21 mouse cellular contexts compared by ENCODE assay signal in genomic region chr3:28037320-28037932, GRCm38 (mm10).
A peak's percentile ranks its signal among the peaks of the same experiment; 100 is the strongest.
DNase-seq lines count a peak whose midpoint lies in the region; ATAC-seq and TF ChIP-seq lines count a peak whose summit lies in the region.
"Had no signal": no experiment of that assay in that cellular context is flagged by ENCODE, and none has a peak within 500 bp of the region (broad histone marks: within the 10 kb centered on the region; RNA-seq: fewer than 3 reads in every experiment).

No protein-coding gene starts in this region.

- no peak overlapping the region for H3K9ac ChIP-seq in liver, postnatal 0 days (replicated peaks)
- H3K9ac ChIP-seq in liver, embryonic 12.5 days: no peak overlapping the region
- H3K9ac ChIP-seq in kidney, embryonic 15.5 days: no peak overlapping the region
- H3K9ac ChIP-seq: heart, embryonic 13.5 days; limb, embryonic 15.5 days; lung, embryonic 15.5 days had no signal

- TF ChIP-seq CTCF in liver, postnatal 0 days (IDR thresholded peaks at IDR 0.05; ENCODE audit: low read depth): no peak
- TF ChIP-seq CTCF in small intestine, adult 2 months (IDR thresholded peaks at IDR 0.05; ENCODE audit: extremely low read depth, insufficient read length, insufficient replicate concordance, low read depth, low read length): no peak; the same call in 1 of the 2 replicates

- TF ChIP-seq POLR2A in small intestine, adult 2 months (IDR thresholded peaks at IDR 0.05; ENCODE audit: low read depth, low read length): no peak

- H3K36me3 ChIP-seq in liver, postnatal 0 days (replicated peaks; ENCODE audit: insufficient read depth, low read length): peaks cover 12% of the 10 kb centered on the region
- peaks cover 10% of the 10 kb centered on the region for H3K36me3 ChIP-seq in liver, embryonic 12.5 days
- H3K36me3 ChIP-seq in kidney, embryonic 15.5 days: peaks cover 8% of the 10 kb centered on the region
- H3K36me3 ChIP-seq in small intestine, adult 2 months (ENCODE audit: control insufficient read depth, insufficient read depth, low read length): peaks cover 34% of the 10 kb centered on the region
- H3K36me3 ChIP-seq: embryonic facial prominence, embryonic 10.5 days had no signal

- no peak overlapping the region for H3K4me3 ChIP-seq in liver, postnatal 0 days (ENCODE audit: low read depth, low read length)
- no peak overlapping the region for H3K4me3 ChIP-seq in liver, embryonic 12.5 days
- no peak overlapping the region for H3K4me3 ChIP-seq in kidney, embryonic 15.5 days (replicated peaks)
- no peak overlapping the region for H3K4me3 ChIP-seq in small intestine, adult 2 months (ENCODE audit: low read depth, low read length)
- H3K4me3 ChIP-seq: embryonic facial prominence, embryonic 10.5 days; erythroblast, embryonic 14.5 days; heart, embryonic 13.5 days; limb, embryonic 15.5 days; lung, embryonic 15.5 days had no signal

- peak; percentile 44; the same call in 1 of the 2 replicates for ATAC-seq in liver, postnatal 0 days
- no peak for ATAC-seq in liver, embryonic 12.5 days
- peak; percentile 44; the same call in 1 of the 2 replicates for ATAC-seq in kidney, embryonic 15.5 days (replicated peaks; ENCODE audit: low FRiP score)
- ATAC-seq: activated CD4-positive, CD25-positive, alpha-beta regulatory T cell, adult 4 months; forebrain, embryonic 16.5 days; inflammation-experienced regulatory T-cells, adult 6 months had no signal

- H3K4me1 ChIP-seq in liver, postnatal 0 days (ENCODE audit: insufficient read depth): peaks cover 9% of the 10 kb centered on the region; the same call in 1 of the 2 replicates
- H3K4me1 ChIP-seq in liver, embryonic 12.5 days: no peaks in the 10 kb centered on the region
- peaks cover 23% of the 10 kb centered on the region for H3K4me1 ChIP-seq in kidney, embryonic 15.5 days
- H3K4me1 ChIP-seq in small intestine, adult 2 months (ENCODE audit: control insufficient read depth, insufficient read depth, insufficient read length, low read length): peaks cover 33% of the 10 kb centered on the region
- H3K4me1 ChIP-seq: heart, embryonic 13.5 days had no signal

- peak; percentile 8 to 23 for DNase-seq in cerebellum, postnatal 10 days
- no peak for DNase-seq in cerebellum, adult 9-11 months
- DNase-seq in liver, postnatal 0 days: peak; percentile 29
- DNase-seq in urinary bladder, postnatal 14 days (ENCODE audit: low spot score): no peak
- DNase-seq in urinary bladder, adult 2 months (ENCODE audit: low spot score): no peak
- DNase-seq: cerebellum, postnatal 36 days; gastrocnemius, postnatal 36 days; heart, postnatal 4 days; right cerebral cortex, postnatal 25 days; thymus, adult 2 months had no signal

- WGBS in liver, postnatal 0 days (ENCODE audit: insufficient replicate concordance): 60% methylated on average over 8 of the region's 8 CpGs
- WGBS in liver, embryonic 12.5 days (ENCODE audit: insufficient replicate concordance): 59% methylated on average over 8 of the region's 8 CpGs
- 45% methylated on average over 8 of the region's 8 CpGs for WGBS in kidney, embryonic 15.5 days
- 29% methylated on average over 8 of the region's 8 CpGs for WGBS in small intestine, adult 2 months

- no peaks in the 10 kb centered on the region for H3K27me3 ChIP-seq in liver, postnatal 0 days (ENCODE audit: insufficient read depth, low read length)
- H3K27me3 ChIP-seq in liver, embryonic 12.5 days (replicated peaks): no peaks in the 10 kb centered on the region
- no peaks in the 10 kb centered on the region for H3K27me3 ChIP-seq in kidney, embryonic 15.5 days
- H3K27me3 ChIP-seq in small intestine, adult 2 months (ENCODE audit: control insufficient read depth, insufficient read depth, low read length): no peaks in the 10 kb centered on the region
- H3K27me3 ChIP-seq: heart, embryonic 13.5 days; limb, embryonic 15.5 days; lung, embryonic 15.5 days had no signal

- H3K27ac ChIP-seq in liver, postnatal 0 days (ENCODE audit: low read depth): no peak overlapping the region; the same call in 1 of the 2 replicates
- no peak overlapping the region for H3K27ac ChIP-seq in liver, embryonic 12.5 days
- peak overlapping the region; percentile 62; the same call in 1 of the 2 replicates for H3K27ac ChIP-seq in kidney, embryonic 15.5 days
- H3K27ac ChIP-seq in small intestine, adult 2 months (ENCODE audit: insufficient read depth, low read depth, low read length): peak overlapping the region; percentile 83
- H3K27ac ChIP-seq: embryonic facial prominence, embryonic 10.5 days; heart, embryonic 13.5 days; limb, embryonic 15.5 days had no signal

- no peak overlapping the region for H3K4me2 ChIP-seq in liver, postnatal 0 days (ENCODE audit: low read depth, low read length)
- no peak overlapping the region for H3K4me2 ChIP-seq in liver, embryonic 12.5 days
- H3K4me2 ChIP-seq in kidney, embryonic 15.5 days: no peak overlapping the region
- H3K4me2 ChIP-seq: heart, embryonic 13.5 days; limb, embryonic 15.5 days; lung, embryonic 15.5 days had no signal

- no peaks in the 10 kb centered on the region for H3K9me3 ChIP-seq in liver, postnatal 0 days (ENCODE audit: low read length)
- H3K9me3 ChIP-seq in liver, embryonic 12.5 days (replicated peaks): no peaks in the 10 kb centered on the region
- 0 out of 2 replicates have a peak, but pooled peaks cover 6% of the 10 kb centered on the region for H3K9me3 ChIP-seq in kidney, embryonic 15.5 days (replicated peaks)
- H3K9me3 ChIP-seq: embryonic facial prominence, embryonic 10.5 days; heart, embryonic 13.5 days; limb, embryonic 15.5 days; lung, embryonic 15.5 days had no signal

- no peak for TF ChIP-seq EP300 in liver, postnatal 0 days (IDR thresholded peaks at IDR 0.05; ENCODE audit: low read depth)

Comparison
In these comparisons a context has a peak if more than half of its experiments do, and no peak if none do; other contexts are left out.
1. DNase-seq: peak in cerebellum, postnatal 10 days (2 of 2) and liver, postnatal 0 days (single experiment); none in cerebellum, adult 9-11 months (single experiment), urinary bladder, postnatal 14 days (single experiment) and urinary bladder, adult 2 months (single experiment).
2. H3K27ac ChIP-seq: peak in kidney, embryonic 15.5 days (single experiment) and small intestine, adult 2 months (single experiment); none in liver, postnatal 0 days (single experiment) and liver, embryonic 12.5 days (single experiment).